Mouse (Mus musculus): ENCODE data around the gene Ccdc148.

- TF ChIP-seq POLR2A (IDR thresholded peaks at IDR 0.05; ENCODE audit: insufficient read length, low read depth) (peak; percentile 65), MAX (IDR thresholded peaks at IDR 0.05; ENCODE audit: low read depth) (no peak), TCF12 (IDR thresholded peaks at IDR 0.05; ENCODE audit: insufficient read depth, poor library complexity, severe bottlenecking) (no peak)
These were observed at the start of gene Ccdc148, which contains the start of gene Pkp4 for GRCm38 (mm10) chr2:59160605-59160963.

Measured in myocyte (in vitro differentiated cells).